Mouse (Mus musculus) yolk sac, embryonic 10.5 days (tissue): ENCODE data around the gene Sf3a2.
"Not testable (repeated sequence)": the region's sequence is repeated elsewhere in the genome, so short reads cannot be mapped to it uniquely, and the experiment has no call there.

Experiments used
- DNase-seq: peaks from one replicate; pipeline ENCODE4 v3.0.0-alpha.2; 2017; ENCODE audit warnings: low spot score

Sf3a2 gene

DNA sequence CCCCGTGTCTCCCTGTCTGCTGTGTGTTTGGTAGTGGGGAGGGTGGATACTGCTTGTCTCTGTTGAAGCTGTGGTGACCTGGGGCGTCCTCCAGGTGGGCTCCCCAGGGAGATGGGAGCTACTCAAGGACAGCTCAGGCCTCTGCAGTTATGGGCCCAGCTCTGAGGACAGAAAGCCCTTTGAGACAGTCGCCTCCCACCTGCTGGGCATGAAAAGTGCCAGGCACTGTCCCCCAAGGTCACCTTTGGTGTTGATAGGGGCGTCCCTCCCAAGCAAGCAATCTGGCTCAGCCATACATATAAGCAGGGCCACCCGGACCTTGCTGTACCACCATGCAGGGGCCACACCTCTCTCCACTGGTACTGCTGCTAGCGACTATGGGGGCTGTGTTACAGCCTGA lies 6.9 kb downstream of the Sf3a2 start, which contains the start of gene Amh:
Gene Amh (plus strand): TSS at position 328 of the 400 bp plus-strand sequence.
- DNase-seq = no peak

DNA sequence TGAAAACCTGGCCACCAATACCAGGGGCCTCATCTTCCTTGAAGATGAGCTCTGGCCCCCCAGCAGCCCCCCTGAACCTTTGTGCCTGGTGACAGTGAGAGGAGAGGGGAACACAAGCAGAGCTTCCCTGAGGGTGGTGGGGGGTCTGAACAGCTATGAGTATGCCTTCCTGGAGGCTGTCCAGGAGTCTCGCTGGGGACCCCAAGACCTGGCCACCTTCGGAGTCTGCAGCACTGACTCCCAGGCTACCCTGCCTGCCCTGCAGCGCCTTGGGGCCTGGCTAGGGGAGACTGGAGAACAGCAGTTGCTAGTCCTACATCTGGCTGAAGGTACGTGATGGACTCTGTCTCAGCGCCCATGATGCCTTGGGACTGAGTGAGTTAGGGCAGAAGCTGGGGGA lies 7.3 kb downstream of the Sf3a2 start:
- DNase-seq = no peak

DNA sequence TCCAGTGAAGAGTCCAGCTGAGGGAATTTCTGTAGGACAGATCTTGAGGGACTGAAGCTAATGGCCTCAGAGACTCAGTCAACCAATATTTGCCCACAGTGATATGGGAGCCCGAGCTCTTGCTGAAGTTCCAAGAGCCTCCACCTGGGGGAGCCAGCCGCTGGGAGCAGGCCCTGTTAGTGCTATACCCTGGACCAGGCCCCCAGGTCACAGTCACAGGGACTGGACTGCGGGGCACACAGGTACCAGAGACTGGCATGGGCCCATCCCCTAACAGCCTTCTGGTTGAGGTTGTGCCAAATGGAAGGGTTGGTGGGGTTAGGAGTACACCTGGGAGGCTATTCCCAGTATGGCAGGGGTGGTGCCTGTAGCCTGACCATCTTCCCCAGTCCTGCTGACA lies 7.9 kb downstream of the Sf3a2 start:
- DNase-seq = peak; percentile 69

DNA sequence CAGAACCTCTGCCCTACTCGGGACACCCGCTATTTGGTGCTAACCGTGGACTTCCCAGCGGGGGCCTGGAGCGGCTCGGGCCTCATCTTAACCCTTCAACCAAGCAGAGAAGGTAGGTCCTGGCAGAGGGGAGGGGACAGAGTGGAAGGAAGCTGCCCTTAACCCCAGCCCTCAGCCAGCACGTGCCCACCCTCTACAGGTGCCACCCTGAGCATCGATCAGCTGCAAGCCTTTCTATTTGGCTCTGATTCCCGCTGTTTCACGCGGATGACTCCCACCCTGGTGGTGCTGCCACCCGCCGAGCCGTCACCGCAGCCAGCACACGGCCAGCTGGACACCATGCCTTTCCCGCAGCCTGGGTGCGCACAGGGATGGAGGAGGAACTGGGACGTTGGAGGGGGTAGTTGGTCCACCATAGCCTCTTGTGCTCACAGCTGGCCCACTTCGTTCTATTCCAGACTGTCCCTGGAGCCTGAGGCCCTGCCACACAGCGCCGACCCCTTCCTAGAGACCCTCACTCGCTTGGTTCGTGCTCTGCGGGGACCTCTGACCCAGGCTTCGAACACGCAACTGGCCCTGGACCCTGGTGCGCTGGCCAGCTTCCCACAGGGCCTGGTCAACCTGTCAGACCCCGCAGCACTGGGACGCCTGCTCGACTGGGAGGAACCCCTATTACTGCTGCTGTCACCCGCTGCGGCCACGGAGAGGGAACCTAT lies 8.5 kb downstream of the Sf3a2 start:
- no peak for DNase-seq

DNA sequence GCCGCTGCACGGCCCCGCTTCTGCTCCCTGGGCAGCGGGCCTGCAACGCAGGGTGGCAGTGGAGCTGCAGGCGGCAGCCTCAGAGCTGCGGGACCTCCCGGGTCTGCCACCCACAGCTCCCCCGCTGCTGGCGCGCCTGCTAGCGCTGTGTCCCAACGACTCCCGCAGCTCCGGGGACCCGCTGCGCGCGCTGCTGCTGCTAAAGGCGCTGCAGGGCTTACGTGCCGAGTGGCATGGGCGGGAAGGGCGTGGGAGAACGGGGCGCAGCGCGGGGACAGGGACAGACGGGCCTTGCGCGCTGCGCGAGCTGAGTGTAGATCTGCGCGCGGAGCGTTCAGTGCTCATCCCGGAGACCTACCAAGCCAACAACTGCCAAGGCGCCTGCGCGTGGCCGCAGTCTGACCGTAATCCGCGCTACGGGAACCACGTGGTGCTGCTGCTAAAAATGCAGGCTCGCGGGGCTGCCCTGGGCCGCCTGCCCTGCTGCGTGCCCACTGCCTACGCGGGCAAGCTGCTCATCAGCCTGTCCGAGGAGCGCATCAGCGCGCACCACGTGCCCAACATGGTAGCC lies 9.1 kb downstream of the Sf3a2 start:
- peak; percentile 66 for DNase-seq

DNA sequence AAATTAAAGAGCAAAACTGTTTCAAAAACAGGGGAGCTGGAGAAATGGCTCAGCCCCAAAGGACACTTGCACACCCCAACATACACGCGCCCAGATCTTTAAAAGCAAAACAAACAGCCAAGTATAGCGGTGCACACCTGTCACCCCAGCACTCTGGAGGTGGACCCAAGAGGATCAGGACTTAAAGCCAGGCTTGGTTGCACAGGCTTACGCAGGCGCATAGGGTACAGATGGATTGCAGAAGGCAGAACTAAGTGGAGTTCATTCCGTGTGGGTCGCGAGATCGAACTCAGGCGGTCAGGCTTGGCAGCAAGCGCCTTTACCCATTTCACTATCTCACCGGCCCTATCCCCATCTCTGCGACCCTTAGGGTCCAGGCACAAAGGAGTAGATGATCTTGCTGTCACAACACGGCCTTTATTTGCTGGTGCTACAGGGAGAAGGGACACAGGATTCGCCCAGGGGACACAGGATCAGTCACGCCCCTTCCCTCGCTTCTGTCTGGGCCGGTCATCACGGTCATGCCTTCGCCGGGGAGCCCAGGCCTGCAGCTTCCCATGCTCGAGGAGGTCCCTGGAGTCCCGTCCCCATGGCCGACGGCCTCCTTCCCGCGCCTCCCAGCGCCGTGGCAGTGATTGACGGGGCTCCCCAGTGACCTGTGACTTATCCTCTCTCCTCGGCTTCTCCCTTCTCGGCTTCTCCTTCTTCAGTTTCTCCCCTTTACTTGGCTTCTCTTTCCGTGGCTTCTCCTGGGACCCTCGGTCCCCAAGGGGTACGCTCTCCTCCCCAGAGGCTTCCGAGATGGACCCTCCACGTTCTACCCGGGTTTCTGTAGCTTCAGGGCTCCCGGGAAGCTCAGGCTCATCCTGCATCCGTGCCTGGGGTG lies 10.3 kb downstream of the Sf3a2 start:
- no peak for DNase-seq

DNA sequence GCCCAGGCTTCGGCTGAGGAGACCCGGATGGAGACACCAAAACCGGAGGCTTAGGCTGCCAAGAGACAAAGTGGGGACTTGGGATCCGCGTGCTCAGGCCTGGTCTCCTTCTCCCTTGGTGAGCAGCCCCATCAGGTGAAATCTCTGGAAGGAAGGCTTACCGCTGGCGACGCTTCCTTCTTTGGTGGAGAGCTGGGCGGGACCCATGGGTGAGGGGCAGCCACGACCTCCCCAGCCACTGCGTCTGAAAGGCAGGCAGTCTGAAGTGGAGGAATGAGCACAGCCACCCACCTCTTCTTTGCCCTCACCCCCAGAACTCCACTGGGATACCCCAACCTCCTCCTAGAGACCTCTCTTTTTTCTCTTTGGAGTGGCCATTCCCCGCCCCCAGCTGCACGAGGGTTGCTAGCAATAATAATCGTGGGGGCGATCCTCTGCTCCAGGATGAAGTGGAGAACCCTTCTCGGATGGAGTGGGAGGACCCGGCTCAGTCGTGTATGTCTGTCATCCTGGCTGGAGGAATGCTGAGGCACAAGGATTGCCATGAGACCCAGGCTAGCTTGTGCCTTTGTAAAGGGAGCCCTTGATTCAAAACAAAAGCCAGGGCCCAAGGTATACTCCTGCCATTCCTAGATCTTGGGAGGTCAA lies 11.1 kb downstream of the Sf3a2 start:
- DNase-seq = no peak

DNA sequence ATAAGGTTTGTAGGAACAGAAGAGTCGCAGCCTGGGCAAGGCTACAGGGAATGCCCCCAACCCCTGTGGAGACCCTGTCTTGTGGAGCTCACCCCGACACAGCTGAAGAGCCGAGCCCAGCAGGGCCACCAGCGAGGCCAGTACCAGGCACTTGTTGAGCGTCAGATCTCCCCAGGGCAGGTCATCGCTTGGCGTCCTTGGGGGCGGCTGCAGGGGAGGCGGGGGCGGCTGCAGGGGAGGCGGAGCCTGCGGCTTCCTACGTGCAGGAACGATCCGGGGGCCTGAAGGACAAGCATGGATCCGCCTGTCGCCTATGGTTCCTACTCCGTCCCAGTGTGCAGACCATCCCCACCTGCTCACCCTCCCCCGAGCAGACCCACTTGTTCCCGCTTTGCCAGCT lies 12.1 kb downstream of the Sf3a2 start:
- DNase-seq = no peak

DNA sequence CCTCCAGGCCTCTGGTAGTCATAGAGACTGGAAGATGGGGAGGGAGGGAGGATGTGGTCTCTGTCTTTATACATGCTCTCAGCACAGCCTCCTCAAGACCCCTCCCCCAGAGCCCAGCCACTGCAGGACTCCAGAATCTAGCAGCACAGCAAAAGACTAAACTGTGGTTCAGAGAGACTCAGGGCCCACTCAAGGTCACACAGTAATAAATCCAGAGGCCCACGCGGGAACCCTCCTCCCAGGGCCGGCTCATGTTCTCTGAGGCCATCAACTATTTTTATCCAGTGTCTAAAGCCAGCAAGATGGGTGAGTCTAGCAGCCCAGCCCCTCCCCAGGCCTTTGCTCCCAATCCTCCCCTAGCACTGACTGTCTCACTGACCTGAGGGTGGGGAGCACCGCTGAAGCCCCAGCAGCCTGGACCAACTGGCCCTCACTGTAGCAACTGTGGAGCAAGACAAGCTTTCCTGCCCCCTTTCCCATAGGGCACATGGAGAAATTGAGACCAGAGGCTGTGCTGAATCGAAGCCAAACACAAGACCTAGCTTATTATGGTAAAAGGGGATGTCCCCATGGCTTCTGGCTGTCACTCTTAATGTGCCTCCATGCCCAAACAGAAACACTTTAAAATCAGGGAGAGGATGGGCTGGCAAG lies 14.5 kb downstream of the Sf3a2 start:
- no peak for DNase-seq

DNA sequence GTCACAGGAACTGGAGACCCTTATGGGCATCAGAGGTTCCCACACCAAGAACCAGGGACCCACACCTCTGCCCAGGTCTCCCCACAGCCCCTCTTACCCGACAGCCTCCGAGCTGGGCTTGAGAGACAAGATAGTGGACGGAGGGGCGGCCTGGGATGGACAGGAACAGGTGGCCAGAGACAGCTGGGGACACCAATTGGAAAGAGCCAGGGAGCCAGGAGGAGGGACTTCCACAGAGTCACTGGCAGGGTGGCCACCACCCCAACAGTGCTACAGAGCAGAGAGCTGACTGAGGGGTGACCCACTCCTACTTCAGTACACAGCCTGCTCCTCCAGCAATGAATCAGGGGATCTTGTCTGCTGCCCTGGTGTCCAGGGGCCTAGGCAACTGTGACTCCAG lies 15.4 kb downstream of the Sf3a2 start, which contains the start of gene Jsrp1:
Gene Jsrp1 (minus strand): TSS at position 133 of the 400 bp plus-strand sequence.
- no peak for DNase-seq

DNA sequence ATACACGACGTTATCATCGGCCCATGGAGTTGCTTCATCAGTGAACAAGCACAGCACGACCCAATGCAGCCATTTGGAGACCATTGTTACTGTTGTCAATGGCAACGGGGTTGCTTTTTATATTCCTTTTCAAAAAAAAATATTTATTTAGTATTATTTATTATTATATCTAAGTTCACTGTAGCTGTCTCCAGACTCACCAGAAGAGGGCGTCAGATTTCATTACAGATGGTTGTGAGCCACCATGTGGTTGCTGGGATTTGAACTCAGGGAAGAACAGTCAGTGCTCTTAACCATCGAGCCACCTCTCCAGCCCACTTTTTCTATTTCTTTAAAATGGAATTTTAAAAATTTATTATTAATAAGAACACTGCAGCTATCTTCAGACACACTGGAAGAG lies 16.8 kb downstream of the Sf3a2 start:
- DNase-seq = no peak

DNA sequence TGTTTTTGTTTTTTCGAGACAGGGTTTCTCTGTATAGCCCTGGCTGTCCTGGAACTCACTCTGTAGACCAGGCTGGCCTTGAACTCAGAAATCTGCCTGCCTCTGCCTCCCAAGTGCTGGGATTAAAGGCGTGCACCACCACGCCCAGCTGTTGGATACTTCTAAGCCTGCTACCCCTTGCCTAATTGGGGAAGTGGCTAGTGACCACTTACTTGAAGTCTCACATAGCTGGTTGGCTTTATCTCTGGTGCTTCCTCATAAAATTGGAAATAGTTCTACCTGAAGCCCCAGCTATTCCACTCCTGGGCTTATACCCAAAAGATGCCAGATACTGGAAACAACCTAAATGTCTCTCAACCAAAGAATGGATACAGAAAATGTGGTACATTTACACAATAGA lies 18.3 kb downstream of the Sf3a2 start:
- DNase-seq = not testable (repeated sequence)

DNA sequence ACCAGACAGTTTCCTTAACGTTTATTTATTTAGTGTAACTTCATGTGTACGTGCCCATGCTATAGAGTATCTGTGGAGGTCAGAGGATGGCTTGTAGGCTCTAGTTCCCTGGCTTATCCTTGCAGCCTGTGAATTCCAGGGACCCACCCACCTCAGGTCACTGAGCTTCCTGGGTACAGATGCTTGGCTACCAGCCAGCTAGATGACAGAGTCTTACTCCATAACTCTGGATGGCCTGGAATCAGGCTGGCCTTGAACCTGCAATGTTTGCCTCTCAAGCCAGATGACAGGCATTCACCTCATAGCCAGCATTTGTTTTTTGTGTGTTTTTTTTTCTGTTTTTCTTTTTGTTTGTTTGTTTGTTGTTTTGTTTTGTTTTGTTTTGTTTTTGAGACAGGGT lies 19.2 kb downstream of the Sf3a2 start:
- DNase-seq = no peak

DNA sequence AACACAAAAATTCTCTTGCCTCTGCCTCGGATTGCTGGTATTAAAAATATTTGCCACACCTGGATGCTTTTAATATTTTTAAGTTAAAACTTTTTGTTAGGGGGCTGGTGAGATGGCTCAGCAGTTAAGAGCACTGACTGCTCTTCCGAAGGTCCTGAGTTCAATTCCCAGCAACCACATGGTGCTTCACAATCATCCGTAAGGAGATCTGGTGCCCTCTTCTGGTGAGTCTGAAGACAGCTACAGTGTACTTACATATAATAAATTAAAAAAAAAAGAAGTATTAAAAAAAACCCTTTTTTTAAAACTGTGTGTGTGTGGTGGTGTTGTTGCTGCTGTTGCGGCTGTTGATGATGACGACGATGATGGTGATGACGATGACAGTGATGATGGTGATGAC lies 20.0 kb downstream of the Sf3a2 start:
- DNase-seq = not testable (repeated sequence)

DNA sequence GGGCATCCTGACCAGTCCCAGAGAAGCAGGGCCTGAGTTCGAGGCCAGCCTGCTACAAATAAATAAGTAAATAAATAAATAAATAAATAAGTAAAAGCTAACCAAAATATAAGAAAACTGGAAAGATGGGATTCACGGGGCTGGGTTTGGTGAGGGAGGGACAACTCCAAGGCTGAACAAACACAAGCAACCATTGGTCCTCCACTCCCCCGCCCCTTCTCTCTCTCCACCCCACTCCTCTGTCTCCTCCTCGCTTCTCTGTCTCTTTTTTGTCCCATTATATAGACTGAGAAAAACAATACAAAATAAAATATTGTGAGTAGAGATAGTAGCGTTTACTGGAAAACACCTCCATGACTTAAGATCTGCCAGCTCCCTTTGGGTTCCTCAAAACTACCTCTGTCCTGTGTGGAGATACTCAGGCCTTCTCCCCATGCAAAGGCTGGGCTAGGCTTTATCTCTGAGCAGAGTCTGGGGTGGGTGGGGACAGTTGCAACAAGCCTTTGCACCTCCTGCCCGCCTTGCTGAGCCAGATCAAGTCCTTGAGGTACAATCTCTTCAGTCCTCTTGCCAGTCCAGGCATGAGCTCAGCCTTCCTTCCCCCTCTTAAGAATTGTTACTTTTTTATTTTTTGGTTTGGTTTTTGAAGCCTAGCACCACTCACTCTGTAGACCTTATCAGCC lies 20.7 kb downstream of the Sf3a2 start:
- peak; percentile 59 for DNase-seq

DNA sequence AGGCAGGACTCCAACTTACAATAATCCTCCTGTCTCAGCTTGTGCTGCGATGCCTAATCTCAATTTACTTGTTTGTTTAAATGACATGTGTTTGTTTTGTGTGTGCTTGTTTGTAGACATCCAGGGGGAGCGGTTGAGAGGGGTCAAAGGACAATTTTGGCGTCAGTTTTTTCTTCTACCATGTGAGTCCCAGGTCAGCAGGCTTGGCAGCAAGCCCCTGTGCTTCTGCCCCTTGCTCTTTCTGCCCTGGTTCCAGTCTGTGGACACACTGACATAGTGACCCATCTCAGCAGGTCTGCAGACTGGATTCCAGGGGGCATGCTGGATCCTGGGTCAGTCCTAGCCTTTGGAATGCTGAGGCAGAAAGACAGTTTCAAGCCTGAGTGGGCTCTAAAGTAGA lies 21.4 kb downstream of the Sf3a2 start:
- peak; percentile 51 for DNase-seq

DNA sequence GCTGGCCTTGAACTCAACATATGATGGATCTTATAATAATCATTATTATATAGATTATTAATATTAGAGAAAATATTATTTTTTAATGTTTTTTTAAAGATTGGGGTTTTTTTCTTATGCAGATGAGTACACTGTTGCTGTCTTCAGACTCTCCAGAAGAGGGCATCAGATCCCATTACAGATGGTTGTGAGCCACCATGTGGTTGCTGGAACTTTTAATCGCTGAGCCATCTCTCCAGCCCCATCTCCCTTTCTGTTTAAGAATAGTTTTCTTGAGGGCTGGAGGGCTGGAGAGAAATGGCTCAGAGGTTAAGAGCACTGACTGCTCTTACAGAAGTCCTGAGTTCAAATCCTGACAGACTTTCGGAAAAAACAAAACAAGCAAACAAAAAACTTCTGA lies 24.0 kb downstream of the Sf3a2 start:
- DNase-seq = no peak

DNA sequence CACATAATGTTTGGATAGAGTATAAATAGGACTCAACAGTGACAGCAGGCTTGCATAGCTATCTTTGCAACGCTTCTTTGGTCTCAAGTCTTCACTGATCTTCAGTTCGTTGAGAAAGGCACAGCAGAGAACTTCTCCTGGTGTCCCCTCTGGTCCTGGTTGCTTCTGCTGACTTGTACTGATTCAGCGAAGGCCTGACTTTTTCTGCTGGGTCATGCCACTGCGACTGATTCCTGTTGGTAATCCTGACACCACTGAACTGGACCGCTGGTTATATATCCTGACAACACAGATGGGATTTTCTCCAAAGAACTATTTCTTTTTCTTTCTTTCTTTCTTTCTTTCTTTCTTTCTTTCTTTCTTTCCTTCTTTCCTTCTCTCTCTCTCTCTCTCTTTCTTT lies 24.5 kb downstream of the Sf3a2 start:
- DNase-seq = no peak

DNA sequence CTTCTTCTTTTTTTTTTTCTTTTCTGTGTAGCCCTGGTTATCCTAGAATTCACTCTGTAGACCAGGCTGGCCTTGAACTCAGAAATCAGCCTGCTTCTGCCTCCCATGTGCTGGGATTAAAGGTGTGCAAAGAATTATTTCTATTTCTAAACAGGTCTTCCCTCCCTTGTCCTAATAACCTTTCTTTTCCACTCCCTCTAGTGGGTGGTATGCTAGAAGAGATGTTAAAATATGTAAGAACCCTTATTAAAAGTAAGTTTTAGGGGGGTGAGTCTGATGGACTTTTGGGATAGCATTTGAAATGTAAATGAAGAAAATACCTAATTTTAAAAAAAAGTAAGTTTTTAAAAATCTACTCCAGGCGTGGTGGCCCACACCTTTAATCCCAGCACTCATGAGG lies 25.3 kb downstream of the Sf3a2 start:
- no peak for DNase-seq

DNA sequence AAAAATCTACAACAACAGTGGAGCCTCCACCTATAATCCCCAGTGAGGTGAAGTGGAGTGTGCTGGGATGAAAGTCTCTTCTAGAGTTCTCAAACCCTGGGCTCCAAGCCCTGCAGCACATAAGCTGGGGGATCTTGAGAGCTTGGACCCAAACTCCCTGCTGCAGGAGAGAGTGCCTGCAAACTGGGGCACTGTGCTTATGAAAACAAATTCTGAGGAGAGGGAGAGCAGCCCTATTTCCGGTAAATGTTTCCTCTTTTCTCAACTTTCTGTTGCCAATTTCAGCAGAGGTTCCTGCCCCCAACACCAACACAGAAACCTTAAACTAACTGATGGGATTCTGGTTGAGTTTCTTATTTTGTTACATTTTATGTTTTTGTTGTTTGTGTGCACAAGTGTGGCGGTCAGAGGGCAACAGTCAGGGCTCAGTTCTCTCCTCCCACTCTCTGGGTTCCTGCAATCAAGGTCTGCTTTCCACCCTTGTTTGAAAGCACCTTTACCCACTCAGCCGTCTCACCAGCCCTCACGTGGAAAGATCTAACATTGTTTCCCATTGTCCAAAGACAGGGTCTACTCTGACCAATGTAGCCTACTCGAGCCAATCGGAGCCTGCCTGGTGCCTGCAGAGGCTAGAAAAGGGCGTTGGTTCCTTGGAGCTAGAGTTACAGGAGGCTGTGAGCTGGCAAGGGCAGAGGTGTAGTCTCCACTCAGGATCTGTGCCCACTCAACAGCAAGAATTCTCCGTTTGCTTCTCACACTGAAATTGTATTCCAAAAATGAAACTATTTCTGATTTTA lies 26.0 kb downstream of the Sf3a2 start:
- no peak for DNase-seq

DNA sequence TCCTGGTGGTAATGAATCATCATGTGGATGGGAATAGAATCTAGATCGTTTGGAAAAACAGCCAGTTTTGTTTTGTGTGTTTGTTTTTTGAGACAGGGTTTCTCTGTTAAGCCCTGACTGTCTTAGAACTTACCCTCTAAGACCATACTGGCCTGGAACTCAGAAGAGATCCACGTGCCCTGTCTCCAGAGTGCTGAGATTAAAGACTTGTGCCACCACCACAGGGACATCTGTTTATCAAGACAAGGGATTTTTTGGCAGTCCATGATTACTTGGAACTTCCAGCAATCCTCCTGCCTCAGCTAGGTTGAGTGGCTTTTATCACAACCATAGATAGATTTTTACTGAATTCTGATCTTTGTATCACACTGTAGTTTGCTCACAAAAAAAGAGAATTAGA lies 26.8 kb downstream of the Sf3a2 start:
- no peak for DNase-seq
